Mouse (Mus musculus): ENCODE measurements around the gene Tbata. TPM values are rescaled to one million over a fixed set of nuclear protein-coding genes. Genes with fewer than 3 reads are reported as not detected.
A peak's percentile ranks its signal among the peaks of the same experiment; 100 is the strongest.

Tbata gene
- polyA plus RNA-seq, 1 experiment from 2014 or later = not detected

GRCm38 (mm10) chr10:61143343-61143742, 28.4 kb upstream of the Tbata start:
- H3K4me1 ChIP-seq (ENCODE audit: control insufficient read depth, low read depth, low read length) = peaks cover 22% of the 10 kb centered on the region
- no peaks in the 10 kb centered on the region for H3K9me3 ChIP-seq (replicated peaks; ENCODE audit: control insufficient read depth, low read length)
- no peaks in the 10 kb centered on the region for H3K27me3 ChIP-seq (ENCODE audit: control insufficient read depth, insufficient read depth, low read depth, low read length)
- WGBS (ENCODE audit: insufficient replicate concordance) = 73% methylated on average over 2 of the region's 2 CpGs
- no peak overlapping the region for H3K27ac ChIP-seq (ENCODE audit: low read length)
- no peak overlapping the region for H3K4me3 ChIP-seq (ENCODE audit: low read depth, low read length)
- H3K4me2 ChIP-seq (ENCODE audit: low read depth, low read length) = no peak overlapping the region
- no peaks in the 10 kb centered on the region for H3K36me3 ChIP-seq (ENCODE audit: control insufficient read depth, insufficient read depth)
- H3K9ac ChIP-seq (ENCODE audit: low read depth, low read length) = no peak overlapping the region
- ATAC-seq (ENCODE audit: low read depth) = no peak

- Histone ChIP-seq H3K27me3 (ENCODE audit: control insufficient read depth, insufficient read depth, low read depth, low read length) (no peaks in the 10 kb centered on the region), H3K9me3 (replicated peaks; ENCODE audit: control insufficient read depth, low read length) (no peaks in the 10 kb centered on the region), H3K27ac (ENCODE audit: low read length) (peak overlapping the region; percentile 90), H3K4me1 (ENCODE audit: control insufficient read depth, low read depth, low read length) (peaks cover 40% of the 10 kb centered on the region), H3K4me2 (ENCODE audit: low read depth, low read length) (peak overlapping the region; percentile 100), H3K4me3 (ENCODE audit: low read depth, low read length) (peak overlapping the region; percentile 90), H3K9ac (ENCODE audit: low read depth, low read length) (peak overlapping the region; percentile 89), H3K36me3 (ENCODE audit: control insufficient read depth, insufficient read depth) (no peaks in the 10 kb centered on the region)
- no peak for ATAC-seq (ENCODE audit: low read depth)
- 1% methylated on average over 3 of the region's 3 CpGs for WGBS (ENCODE audit: insufficient replicate concordance)
Measured at GRCm38 (mm10) chr10:61145766-61146118, 26.0 kb upstream of the Tbata start.

- WGBS (ENCODE audit: insufficient replicate concordance) = 1% methylated on average over 45 of the region's 53 CpGs
- Histone ChIP-seq H3K36me3 (ENCODE audit: control insufficient read depth, insufficient read depth) (no peaks in the 10 kb centered on the region), H3K27ac (ENCODE audit: low read length) (peak overlapping the region; percentile 90), H3K4me1 (ENCODE audit: control insufficient read depth, low read depth, low read length) (peaks cover 44% of the 10 kb centered on the region), H3K4me2 (ENCODE audit: low read depth, low read length) (peak overlapping the region; percentile 100), H3K27me3 (ENCODE audit: control insufficient read depth, insufficient read depth, low read depth, low read length) (no peaks in the 10 kb centered on the region), H3K4me3 (ENCODE audit: low read depth, low read length) (peak overlapping the region; percentile 90), H3K9ac (ENCODE audit: low read depth, low read length) (peak overlapping the region; percentile 89), H3K9me3 (replicated peaks; ENCODE audit: control insufficient read depth, low read length) (no peaks in the 10 kb centered on the region)
- ATAC-seq (ENCODE audit: low read depth) = peak; percentile 8; the same call in 1 of the 2 replicates
Measured at GRCm38 (mm10) chr10:61146119-61146806, 25.5 kb upstream of the Tbata start.

GRCm38 (mm10) chr10:61146807-61147156, 25.0 kb upstream of the Tbata start:
- Histone ChIP-seq H3K36me3 (ENCODE audit: control insufficient read depth, insufficient read depth) (no peaks in the 10 kb centered on the region), H3K4me2 (ENCODE audit: low read depth, low read length) (peak overlapping the region; percentile 100), H3K27ac (ENCODE audit: low read length) (peak overlapping the region; percentile 90), H3K9ac (ENCODE audit: low read depth, low read length) (peak overlapping the region; percentile 89), H3K27me3 (ENCODE audit: control insufficient read depth, insufficient read depth, low read depth, low read length) (no peaks in the 10 kb centered on the region), H3K4me1 (ENCODE audit: control insufficient read depth, low read depth, low read length) (peaks cover 49% of the 10 kb centered on the region), H3K4me3 (ENCODE audit: low read depth, low read length) (peak overlapping the region; percentile 90), H3K9me3 (replicated peaks; ENCODE audit: control insufficient read depth, low read length) (no peaks in the 10 kb centered on the region)
- peak; percentile 3; the same call in 1 of the 2 replicates for ATAC-seq (ENCODE audit: low read depth)
- WGBS (ENCODE audit: insufficient replicate concordance) = under 1% methylated on average over 14 of the region's 14 CpGs

- H3K27me3 ChIP-seq (ENCODE audit: control insufficient read depth, insufficient read depth, low read depth, low read length) = no peaks in the 10 kb centered on the region
- peak within 1 kb of the TSS; percentile 90 for H3K27ac ChIP-seq (ENCODE audit: low read length)
- under 1% methylated on average over 82 of the region's 82 CpGs for WGBS (ENCODE audit: insufficient replicate concordance)
- H3K4me1 ChIP-seq (ENCODE audit: control insufficient read depth, low read depth, low read length) = peaks cover 49% of the 10 kb centered on the region
- H3K9me3 ChIP-seq (replicated peaks; ENCODE audit: control insufficient read depth, low read length) = no peaks in the 10 kb centered on the region
- H3K4me2 ChIP-seq (ENCODE audit: low read depth, low read length) = peak within 1 kb of the TSS; percentile 100
- ATAC-seq (ENCODE audit: low read depth) = peak; percentile 90
- H3K9ac ChIP-seq (ENCODE audit: low read depth, low read length) = peak within 1 kb of the TSS; percentile 89
- H3K4me3 ChIP-seq (ENCODE audit: low read depth, low read length) = peak within 1 kb of the TSS; percentile 90
- no peaks in the 10 kb centered on the region for H3K36me3 ChIP-seq (ENCODE audit: control insufficient read depth, insufficient read depth)
Measured at GRCm38 (mm10) chr10:61147157-61148040, 24.4 kb upstream of the Tbata start, which contains the start of gene Sgpl1. Gene Sgpl1 (minus strand): TSS chr10:61147703.

GRCm38 (mm10) chr10:61149476-61149875, 22.3 kb upstream of the Tbata start:
- no peaks in the 10 kb centered on the region for H3K27me3 ChIP-seq (ENCODE audit: control insufficient read depth, insufficient read depth, low read depth, low read length)
- WGBS (ENCODE audit: insufficient replicate concordance) = 20% methylated on average over 3 of the region's 3 CpGs
- no peaks in the 10 kb centered on the region for H3K36me3 ChIP-seq (ENCODE audit: control insufficient read depth, insufficient read depth)
- no peak overlapping the region for H3K4me3 ChIP-seq (ENCODE audit: low read depth, low read length)
- peak overlapping the region; percentile 73 for H3K27ac ChIP-seq (ENCODE audit: low read length)
- peaks cover 49% of the 10 kb centered on the region for H3K4me1 ChIP-seq (ENCODE audit: control insufficient read depth, low read depth, low read length)
- H3K9me3 ChIP-seq (replicated peaks; ENCODE audit: control insufficient read depth, low read length) = no peaks in the 10 kb centered on the region
- ATAC-seq (ENCODE audit: low read depth) = no peak
- H3K4me2 ChIP-seq (ENCODE audit: low read depth, low read length) = peak overlapping the region; percentile 43
- H3K9ac ChIP-seq (ENCODE audit: low read depth, low read length) = peak overlapping the region; percentile 43

DNA sequence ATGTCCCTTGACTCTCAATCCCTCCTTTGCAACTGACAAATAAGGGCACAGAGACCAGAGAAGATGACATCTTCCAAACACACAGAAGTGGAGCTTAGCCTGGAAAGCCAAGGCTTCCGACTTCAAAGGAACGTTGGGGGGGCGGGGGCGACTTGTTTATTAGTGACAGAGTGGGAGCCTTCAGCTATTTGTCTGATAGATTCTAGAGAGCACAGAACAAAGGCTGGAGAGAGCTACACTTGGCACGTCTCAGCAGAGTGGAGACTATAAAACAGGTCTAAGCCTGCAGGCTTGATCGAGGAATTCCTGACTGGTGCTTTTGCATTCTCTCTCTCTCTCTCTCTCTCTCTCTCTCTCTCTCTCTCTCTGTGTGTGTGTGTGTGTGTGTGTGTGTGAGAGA, 21.1 kb upstream of the Tbata start:
- WGBS (ENCODE audit: insufficient replicate concordance) = 49% methylated on average over 6 of the region's 6 CpGs
- Histone ChIP-seq H3K4me1 (ENCODE audit: control insufficient read depth, low read depth, low read length) (peaks cover 46% of the 10 kb centered on the region), H3K9me3 (replicated peaks; ENCODE audit: control insufficient read depth, low read length) (no peaks in the 10 kb centered on the region), H3K4me3 (ENCODE audit: low read depth, low read length) (no peak overlapping the region), H3K4me2 (ENCODE audit: low read depth, low read length) (no peak overlapping the region), H3K9ac (ENCODE audit: low read depth, low read length) (no peak overlapping the region), H3K27ac (ENCODE audit: low read length) (no peak overlapping the region), H3K27me3 (ENCODE audit: control insufficient read depth, insufficient read depth, low read depth, low read length) (no peaks in the 10 kb centered on the region), H3K36me3 (ENCODE audit: control insufficient read depth, insufficient read depth) (no peaks in the 10 kb centered on the region)
- no peak for ATAC-seq (ENCODE audit: low read depth)

DNA sequence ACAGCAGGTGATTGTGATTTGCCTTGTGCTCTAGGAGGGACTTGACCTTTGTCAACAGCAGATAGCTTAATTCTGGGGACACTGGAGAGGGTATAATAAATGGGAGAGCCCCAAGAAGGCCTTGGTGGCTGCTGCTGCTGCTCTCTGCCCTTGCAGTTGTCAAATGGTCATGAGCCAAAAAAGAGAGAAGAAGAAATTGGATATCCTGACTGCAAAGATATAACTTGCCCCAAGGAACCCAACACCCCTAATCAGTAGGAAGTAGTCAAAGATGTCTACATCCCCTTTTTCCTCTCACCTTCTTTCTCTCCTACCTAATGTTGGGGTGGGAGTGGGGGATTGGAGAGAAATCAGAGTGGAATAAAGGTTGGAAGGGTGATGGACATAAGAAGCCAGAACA, 19.6 kb upstream of the Tbata start:
- H3K36me3 ChIP-seq (ENCODE audit: control insufficient read depth, insufficient read depth) = no peaks in the 10 kb centered on the region
- H3K9me3 ChIP-seq (replicated peaks; ENCODE audit: control insufficient read depth, low read length) = no peaks in the 10 kb centered on the region

GRCm38 (mm10) chr10:61155611-61156010, 16.1 kb upstream of the Tbata start:
- ATAC-seq (ENCODE audit: low read depth) = no peak
- H3K4me2 ChIP-seq (ENCODE audit: low read depth, low read length) = no peak overlapping the region
- 55% methylated on average over 3 of the region's 3 CpGs for WGBS (ENCODE audit: insufficient replicate concordance)

More for the DNA sequence above, 19.6 kb upstream of the Tbata start:
- Histone ChIP-seq H3K4me1 (ENCODE audit: control insufficient read depth, low read depth, low read length) (peaks cover 32% of the 10 kb centered on the region), H3K4me3 (ENCODE audit: low read depth, low read length) (no peak overlapping the region), H3K4me2 (ENCODE audit: low read depth, low read length) (no peak overlapping the region), H3K27me3 (ENCODE audit: control insufficient read depth, insufficient read depth, low read depth, low read length) (no peaks in the 10 kb centered on the region), H3K27ac (ENCODE audit: low read length) (no peak overlapping the region), H3K9ac (ENCODE audit: low read depth, low read length) (no peak overlapping the region)
- no peak for ATAC-seq (ENCODE audit: low read depth)

More at GRCm38 (mm10) chr10:61155611-61156010, 16.1 kb upstream of the Tbata start:
- no peak overlapping the region for H3K27ac ChIP-seq (ENCODE audit: low read length)
- H3K27me3 ChIP-seq (ENCODE audit: control insufficient read depth, insufficient read depth, low read depth, low read length) = no peaks in the 10 kb centered on the region
- H3K4me3 ChIP-seq (ENCODE audit: low read depth, low read length) = no peak overlapping the region
- H3K36me3 ChIP-seq (ENCODE audit: control insufficient read depth, insufficient read depth) = no peaks in the 10 kb centered on the region
- H3K9ac ChIP-seq (ENCODE audit: low read depth, low read length) = no peak overlapping the region
- H3K9me3 ChIP-seq (replicated peaks; ENCODE audit: control insufficient read depth, low read length) = no peaks in the 10 kb centered on the region
- peaks cover 10% of the 10 kb centered on the region for H3K4me1 ChIP-seq (ENCODE audit: control insufficient read depth, low read depth, low read length)
